Mouse (Mus musculus) stomach, embryonic 15.5 days (tissue): ENCODE measurements around the gene Mtmr1. TPM values are rescaled to one million over a fixed set of nuclear protein-coding genes. Genes with fewer than 3 reads are reported as not detected.

ENCODE experiments used
- ATAC-seq: fragments of 200-750 bp; cut with Nextera tagmentation; 2 replicates; pipeline ENCODE4 v1.8.0; 2017; ENCODE audit warnings: low read depth, moderate number of reproducible peaks, moderate TSS enrichment; ENCODE audit not compliant: insufficient read depth, low FRiP score
- H3K27ac ChIP-seq: fragments of 300-500 bp; sonication (generic); 2 replicates; pipeline ENCODE4 v1.5.1; 2015; ENCODE audit warnings: mild to moderate bottlenecking, inconsistent platforms
- H3K27me3 ChIP-seq: fragments of 300-500 bp; sonication (generic); replicated peaks from 2 replicates; pipeline ENCODE4 v1.6.1; 2015; ENCODE audit warnings: inconsistent platforms
- H3K36me3 ChIP-seq: fragments of 300-500 bp; sonication (generic); 2 replicates; pipeline ENCODE4 v1.6.1; 2015; ENCODE audit warnings: inconsistent platforms
- H3K4me1 ChIP-seq: fragments of 300-500 bp; sonication (generic); 2 replicates; pipeline ENCODE4 v1.6.1; 2015; ENCODE audit warnings: inconsistent platforms
- H3K4me2 ChIP-seq: fragments of 300-500 bp; sonication (generic); 2 replicates; pipeline ENCODE4 v1.6.1; 2015; ENCODE audit warnings: mild to moderate bottlenecking, inconsistent platforms
- H3K4me3 ChIP-seq: fragments of 300-500 bp; sonication (generic); replicated peaks from 2 replicates; pipeline ENCODE4 v1.5.1; 2015; ENCODE audit warnings: inconsistent platforms
- H3K9ac ChIP-seq: fragments of 300-500 bp; sonication (generic); 2 replicates; pipeline ENCODE4 v1.6.1; 2015; ENCODE audit warnings: inconsistent platforms
- H3K9me3 ChIP-seq: fragments of 300-500 bp; sonication (generic); 2 replicates; pipeline ENCODE4 v1.6.1; 2016; ENCODE audit warnings: inconsistent platforms
- WGBS: fragments of 180-500 bp; shearing (Covaris S2); methylation state at CpG from one replicate; pipeline ENCODE4 v1.1.7; 2015; 5-methylcytosine and 5-hydroxymethylcytosine counted together
- polyA plus RNA-seq: library from polyadenylated mRNA; unstranded; fragments of >200 nt; fragmentation: Nextera tagmentation; extraction: Ambion mirVana; gene quantifications from 2 replicates; pipeline ENCODE4 v1.2.1, GENCODE M21; 2015

The Mtmr1 gene
- polyA plus RNA-seq, 1 experiment from 2014 or later: 10.2 TPM

- Histone ChIP-seq H3K9ac (no peak overlapping the region), H3K27me3 (no peaks in the 10 kb centered on the region), H3K9me3 (no peaks in the 10 kb centered on the region), H3K36me3 (no peaks in the 10 kb centered on the region), H3K4me3 (no peak overlapping the region), H3K27ac (no peak overlapping the region), H3K4me1 (no peaks in the 10 kb centered on the region), H3K4me2 (no peak overlapping the region)
- no peak for ATAC-seq
- 83% methylated on average over 6 of the region's 6 CpGs for WGBS
These were observed 91.6 kb downstream of the Mtmr1 start for GRCm38 (mm10) chrX:71456078-71456737.

GRCm38 (mm10) chrX:71464138-71464826, 99.7 kb downstream of the Mtmr1 start:
- H3K4me3 ChIP-seq: no peak overlapping the region
- no peaks in the 10 kb centered on the region for H3K27me3 ChIP-seq
- WGBS: 71% methylated on average over 7 of the region's 7 CpGs
- no peak overlapping the region for H3K9ac ChIP-seq
- ATAC-seq: no peak
- no peaks in the 10 kb centered on the region for H3K9me3 ChIP-seq
- no peaks in the 10 kb centered on the region for H3K4me1 ChIP-seq
- no peak overlapping the region for H3K4me2 ChIP-seq
- H3K27ac ChIP-seq: no peak overlapping the region
- no peaks in the 10 kb centered on the region for H3K36me3 ChIP-seq

- H3K9me3 ChIP-seq: no peaks in the 10 kb centered on the region
- H3K27me3 ChIP-seq: no peaks in the 10 kb centered on the region
- H3K4me1 ChIP-seq: no peaks in the 10 kb centered on the region
- no peak overlapping the region for H3K9ac ChIP-seq
- H3K4me2 ChIP-seq: no peak overlapping the region
- WGBS: 74% methylated on average over 1 of the region's 1 CpGs
- no peak overlapping the region for H3K27ac ChIP-seq
- no peak overlapping the region for H3K4me3 ChIP-seq
- ATAC-seq: no peak
- H3K36me3 ChIP-seq: no peaks in the 10 kb centered on the region
These were observed 100.9 kb downstream of the Mtmr1 start for GRCm38 (mm10) chrX:71465417-71465816.

GRCm38 (mm10) chrX:71467491-71467890, 102.9 kb downstream of the Mtmr1 start:
- Histone ChIP-seq H3K4me3 (no peak overlapping the region), H3K4me1 (no peaks in the 10 kb centered on the region), H3K9me3 (no peaks in the 10 kb centered on the region), H3K4me2 (no peak overlapping the region), H3K9ac (no peak overlapping the region), H3K27me3 (no peaks in the 10 kb centered on the region), H3K36me3 (no peaks in the 10 kb centered on the region), H3K27ac (no peak overlapping the region)
- ATAC-seq: no peak
- 92% methylated on average over 3 of the region's 3 CpGs for WGBS

Other genes starting within 250 kb of the Mtmr1 start
- gene Mtm1, start 154.0 kb upstream of the Mtmr1 start, polyA plus RNA-seq: 5.4 and 6.0 TPM in 2 replicates
- gene Cd99l2, start 128.1 kb downstream of the Mtmr1 start, polyA plus RNA-seq: 31.0 and 31.5 TPM in 2 replicates
- 196 and 209 TPM in 2 replicates for gene Hmgb3, start 191.2 kb downstream of the Mtmr1 start, polyA plus RNA-seq